Mouse (Mus musculus) gastrocnemius, adult 2 months (tissue): ENCODE results near the gene Gm49403. TPM values are rescaled to one million over a fixed set of nuclear protein-coding genes. Genes with fewer than 3 reads are reported as not detected.
"Not testable (repeated sequence)": the region's sequence is repeated elsewhere in the genome, so short reads cannot be mapped to it uniquely, and the experiment has no call there.

Experiments
- DNase-seq: peaks from one replicate; pipeline ENCODE4 v3.0.0; 2022
- H3K27ac ChIP-seq: fragments of 200-600 bp; 2 replicates; pipeline ENCODE4 v1.8.1; 2022; ENCODE audit warnings: mild to moderate bottlenecking
- H3K4me3 ChIP-seq: fragments of 200-600 bp; 2 replicates; pipeline ENCODE4 v1.8.1; 2022; ENCODE audit warnings: mild to moderate bottlenecking, moderate library complexity
- CTCF ChIP-seq: fragments of 200-600 bp; IDR thresholded peaks from 2 replicates; pipeline ENCODE4 v1.8.1; 2022; ENCODE audit warnings: antibody characterized with exemption, mild to moderate bottlenecking, moderate library complexity
- intact Hi-C: fragments of 180-260 bp; cut with DNase I; formaldehyde crosslinking; loops from one replicate; pipeline ENCODE4 v1.15.1; 2025
- long read RNA-seq, 2 experiments: library from polyadenylated mRNA; stranded (forward); transcript quantifications; one replicate each; pipeline ENCODE4 v2.0.0; 2021
- total RNA-seq, 2 experiments: library from RNA; stranded (reverse); gene quantifications; 2 replicates each; pipeline ENCODE4 v1.2.3; 2021

Gene Gm49403
- total RNA-seq, result not detected
- long read RNA-seq, experiment 1, result 0 reads
- long read RNA-seq, experiment 2, result 0 reads

- no peak for TF ChIP-seq CTCF
- no peak within 1 kb of the TSS for H3K27ac ChIP-seq
- no peak for DNase-seq
- intact Hi-C loops, result no loop called here
- H3K4me3 ChIP-seq, result no peak within 1 kb of the TSS
Observed at GRCm38 (mm10) chr19:8883616-8884015, at the start of gene Gm49403, which contains the start of gene Lbhd1. Gene Gm49403, plus strand, starts transcription at chr19:8883930. Gene Lbhd1, plus strand, starts transcription at chr19:8883732.

DNA sequence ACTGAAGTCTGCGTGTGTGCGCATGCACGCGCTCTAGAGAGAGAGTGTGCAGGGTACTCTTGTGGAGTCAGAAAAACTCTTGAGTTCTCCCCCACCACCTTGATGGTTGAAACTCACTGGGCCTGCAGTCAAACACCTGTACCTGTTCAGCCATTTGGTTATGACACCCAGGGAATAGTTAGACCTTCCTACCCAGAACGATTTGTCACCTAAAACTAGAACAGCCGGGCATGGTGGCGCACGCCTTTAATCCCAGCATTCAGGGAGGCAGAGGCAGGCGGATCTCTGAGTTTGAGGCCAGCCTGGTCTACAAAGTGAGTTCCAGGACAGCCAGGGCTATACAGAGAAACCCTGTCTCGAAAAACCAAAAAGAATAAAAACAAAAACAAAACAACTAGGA, 47.4 kb upstream of the Gm49403 start:
- H3K4me3 ChIP-seq, DNase-seq, intact Hi-C loops: not testable (repeated sequence)
- peak overlapping the region; percentile 94; the same call in 1 of the 2 replicates for H3K27ac ChIP-seq

DNA sequence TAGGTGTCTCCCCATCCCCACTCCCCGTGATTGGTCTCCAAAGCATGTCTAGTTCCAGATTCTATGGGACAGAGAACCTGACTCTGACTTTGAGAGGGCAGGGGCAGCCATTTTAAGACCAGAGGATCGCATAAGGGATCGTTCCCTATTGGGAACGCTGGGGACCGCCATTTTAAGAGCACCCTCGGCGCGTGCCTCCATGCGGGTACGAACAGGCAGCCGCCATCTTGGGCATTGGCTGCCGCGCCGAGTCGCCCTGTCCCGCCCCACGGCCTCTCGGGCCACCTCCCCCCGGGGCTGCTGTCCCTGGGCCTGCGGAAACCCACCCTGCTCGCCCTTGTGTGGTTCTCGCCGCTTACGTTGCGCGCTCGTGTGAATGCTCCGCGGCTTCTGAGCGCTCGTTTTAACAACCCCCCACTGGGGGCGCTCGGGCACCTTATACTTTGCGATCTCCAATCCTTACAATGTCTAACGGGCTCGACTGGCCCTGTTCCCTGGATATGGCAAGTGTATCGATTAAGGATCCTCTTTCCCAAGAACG, 46.4 kb upstream of the Gm49403 start, which contains the start of gene Bscl2:
TSS of gene Bscl2 (plus strand) at position 217 of the 541 bp plus-strand sequence.
- peak; percentile 89 for DNase-seq
- intact Hi-C loops, result no loop called here
- H3K27ac ChIP-seq, result peak within 1 kb of the TSS; percentile 94
- peak within 1 kb of the TSS; percentile 95 for H3K4me3 ChIP-seq
- TF ChIP-seq CTCF, result peak; percentile 78

GRCm38 (mm10) chr19:8838041-8838730, 45.5 kb upstream of the Gm49403 start:
- TF ChIP-seq CTCF, result no peak
- Histone ChIP-seq H3K4me3 (peak overlapping the region; percentile 95), H3K27ac (peak overlapping the region; percentile 94)
- peak; percentile 51 for DNase-seq
- intact Hi-C loops, result no loop called here

GRCm38 (mm10) chr19:8839103-8839907, 44.4 kb upstream of the Gm49403 start, which contains the start of gene Gng3:
Gene Gng3, minus strand, starts transcription at chr19:8839194.
- H3K4me3 ChIP-seq, result peak within 1 kb of the TSS; percentile 95
- peak within 1 kb of the TSS; percentile 94 for H3K27ac ChIP-seq
- no peak for TF ChIP-seq CTCF
- intact Hi-C loops, result no loop called here
- no peak for DNase-seq

DNA sequence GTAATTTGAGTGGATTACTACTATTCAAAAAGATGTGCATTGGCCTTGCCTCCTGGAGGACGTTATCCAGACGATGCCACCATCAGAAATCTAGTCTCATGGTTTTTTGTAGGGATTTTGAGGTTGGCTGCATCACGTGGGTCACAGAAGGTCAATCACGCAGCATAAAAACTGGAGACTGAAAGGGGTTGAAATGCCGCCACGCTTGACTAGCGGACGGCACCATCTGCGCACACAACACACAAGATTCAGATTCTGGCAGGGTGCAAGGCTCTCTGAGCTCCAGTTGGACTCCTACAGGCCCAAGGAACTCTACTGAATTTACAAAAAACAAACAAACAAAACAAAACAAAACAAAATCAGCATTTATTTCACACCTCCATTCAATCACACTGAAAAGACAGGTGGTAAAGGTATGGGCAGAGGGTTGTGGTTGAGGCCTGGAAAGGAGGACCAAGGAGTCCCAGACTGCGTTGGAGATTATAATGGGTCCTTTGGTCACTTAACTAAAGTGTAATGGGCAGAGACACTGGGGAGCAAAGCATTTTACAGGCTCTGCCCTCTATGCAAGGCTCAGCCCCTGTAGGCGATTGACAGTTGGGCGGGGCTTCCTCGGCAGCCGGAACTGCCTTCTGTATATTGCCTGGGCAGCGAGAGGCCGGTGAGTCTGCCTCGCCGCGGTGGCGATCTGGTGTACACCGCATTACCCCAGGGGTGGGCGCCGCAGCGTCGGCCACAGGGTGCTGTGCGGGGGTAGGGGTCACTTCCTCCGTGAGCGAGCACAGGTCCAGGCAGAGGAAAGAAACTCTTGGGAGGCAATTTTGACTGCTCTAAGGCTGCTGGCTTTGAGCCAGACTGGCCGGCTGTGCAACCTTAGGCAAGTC, 43.6 kb upstream of the Gm49403 start:
- DNase-seq, result peak; percentile 75
- intact Hi-C loops, result no loop called here
- no peak for TF ChIP-seq CTCF
- H3K4me3 ChIP-seq, result peak overlapping the region; percentile 82
- peak overlapping the region; percentile 71 for H3K27ac ChIP-seq

GRCm38 (mm10) chr19:8841012-8841411, 42.7 kb upstream of the Gm49403 start:
- no peak for TF ChIP-seq CTCF
- DNase-seq, result no peak
- intact Hi-C loops, result no loop called here
- Histone ChIP-seq H3K27ac (peak overlapping the region; percentile 71), H3K4me3 (peak overlapping the region; percentile 82)

DNA sequence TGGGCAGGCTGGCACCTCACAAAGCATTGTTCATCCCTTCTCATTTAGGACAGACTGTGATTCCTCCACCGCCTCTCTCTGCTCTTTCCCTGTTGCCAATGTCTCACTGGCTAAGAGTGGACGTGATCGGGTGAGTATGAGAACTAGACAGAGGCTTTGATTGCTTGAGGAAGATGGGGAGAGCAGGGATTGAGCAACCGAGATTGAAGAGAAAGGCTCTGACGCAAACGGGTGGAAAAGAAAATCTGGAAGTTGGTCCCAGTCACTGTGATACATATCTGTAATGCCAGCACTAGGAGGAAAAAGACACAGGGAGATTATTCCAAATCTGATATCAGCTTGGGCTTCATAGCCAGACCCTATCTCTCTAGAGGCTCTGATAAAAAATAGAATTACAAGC, 40.8 kb upstream of the Gm49403 start:
- intact Hi-C loops, result no loop called here
- DNase-seq, result no peak
- Histone ChIP-seq H3K27ac (no peak overlapping the region), H3K4me3 (no peak overlapping the region)
- TF ChIP-seq CTCF, result no peak

DNA sequence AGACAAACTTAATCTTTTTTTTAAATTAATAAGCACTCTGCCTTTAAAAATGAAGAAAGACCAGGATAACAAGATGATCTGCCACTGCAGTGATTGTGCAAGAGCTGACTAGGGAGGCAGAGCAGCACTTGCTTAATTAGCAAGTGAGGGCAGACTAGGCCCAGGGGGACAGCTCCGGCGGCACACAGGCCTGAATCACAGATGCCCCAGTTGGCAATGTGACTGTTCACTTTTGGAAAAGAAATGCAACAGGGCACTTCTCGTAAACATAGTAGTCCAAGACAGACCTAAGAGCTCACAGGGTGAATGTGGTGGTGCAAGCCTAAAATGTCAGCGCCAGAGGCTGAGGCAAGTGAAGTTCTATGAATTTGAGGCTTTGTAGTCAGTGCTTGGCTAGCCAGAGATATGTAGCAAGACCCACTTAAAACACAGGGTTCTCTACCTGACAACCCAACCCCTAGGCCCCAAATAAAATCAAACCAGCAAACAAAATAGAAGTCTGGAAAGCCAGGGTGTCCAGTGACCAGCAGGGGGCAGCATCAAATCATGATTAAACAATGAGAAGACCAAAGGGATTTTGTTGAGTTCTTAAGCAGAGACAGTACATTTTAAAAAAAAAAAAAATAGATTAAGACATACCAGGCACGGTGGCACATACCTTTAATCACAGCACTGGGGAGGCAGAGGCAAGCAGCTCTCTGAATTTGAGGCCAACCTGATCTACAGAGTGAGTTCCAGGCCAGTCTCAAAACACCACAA, 39.2 kb upstream of the Gm49403 start:
- intact Hi-C loops, result loop anchor here (2.0 kb wide), 1 partner anchor 266 kb away; no protein-coding TSS in a partner anchor
- peak overlapping the region; percentile 20 for H3K27ac ChIP-seq
- TF ChIP-seq CTCF, result peak; percentile 81
- peak; percentile 82 for DNase-seq
- no peak overlapping the region for H3K4me3 ChIP-seq

GRCm38 (mm10) chr19:8848356-8848755, 35.4 kb upstream of the Gm49403 start:
- no peak for DNase-seq
- Histone ChIP-seq H3K4me3 (no peak overlapping the region), H3K27ac (no peak overlapping the region)
- TF ChIP-seq CTCF, result no peak
- intact Hi-C loops, result no loop called here

DNA sequence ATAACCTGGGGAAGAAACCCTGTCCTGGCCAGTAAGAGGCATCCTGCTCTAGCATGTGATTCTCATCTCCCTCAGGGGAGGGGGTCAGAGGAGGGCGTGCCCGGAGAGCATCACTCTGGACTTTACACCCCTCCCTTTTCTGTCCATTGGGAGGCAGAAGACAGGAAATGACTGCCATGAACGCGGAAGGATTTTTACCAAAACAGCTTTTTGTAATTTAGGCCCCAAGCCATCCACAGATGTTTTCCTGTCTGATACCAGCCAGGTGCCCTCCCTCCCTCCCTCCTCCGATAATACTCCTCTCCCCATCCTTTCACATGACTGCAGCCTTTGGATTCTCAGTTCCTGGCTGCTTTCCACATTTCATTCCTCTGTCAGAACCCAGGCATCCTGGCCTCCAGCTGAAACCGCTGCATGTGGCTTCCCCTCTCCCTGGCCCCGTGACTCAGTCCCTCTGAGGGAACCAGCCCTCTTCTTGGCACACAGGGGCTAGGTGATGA, 33.3 kb upstream of the Gm49403 start, which contains the start of gene Lrrn4cl:
TSS of gene Lrrn4cl (plus strand) at position 367 of the 500 bp plus-strand sequence.
- peak within 1 kb of the TSS; percentile 67 for H3K4me3 ChIP-seq
- intact Hi-C loops, result no loop called here
- peak within 1 kb of the TSS; percentile 88 for H3K27ac ChIP-seq
- TF ChIP-seq CTCF, result no peak
- DNase-seq, result peak; percentile 78
